Mouse (Mus musculus) limb, embryonic 14.5 days (tissue): ENCODE data around the gene Taf5l. TPM values are rescaled to one million over a fixed set of nuclear protein-coding genes. Genes with fewer than 3 reads are reported as not detected.

Experiments used
- ATAC-seq: fragments of 200-750 bp; cut with Nextera tagmentation; 2 replicates; pipeline ENCODE4 v1.8.0; 2017; ENCODE audit warnings: low read depth, moderate number of reproducible peaks, moderate TSS enrichment; ENCODE audit not compliant: low FRiP score
- DNase-seq: peaks from one replicate; pipeline ENCODE4 v3.0.0-alpha.2; 2015; ENCODE audit warnings: low spot score
- H3K27ac ChIP-seq: fragments of 300-500 bp; sonication (generic); replicated peaks from 2 replicates; pipeline ENCODE4 v1.5.1; 2014; ENCODE audit warnings: low read depth, mild to moderate bottlenecking, low read length, moderate library complexity, mixed read lengths
- H3K27me3 ChIP-seq: fragments of 300-500 bp; sonication (generic); 2 replicates; pipeline ENCODE4 v1.6.1; 2014; ENCODE audit warnings: low read length, mixed read lengths; ENCODE audit not compliant: control insufficient read depth, insufficient read depth
- H3K36me3 ChIP-seq: fragments of 300-500 bp; sonication (generic); 2 replicates; pipeline ENCODE4 v1.6.1; 2014; ENCODE audit warnings: mild to moderate bottlenecking, low read length, moderate library complexity, mixed read lengths; ENCODE audit not compliant: control insufficient read depth, insufficient read depth
- H3K4me1 ChIP-seq: fragments of 300-500 bp; sonication (generic); 2 replicates; pipeline ENCODE4 v1.6.1; 2014; ENCODE audit warnings: antibody characterized with exemption, low read length, mixed read lengths; ENCODE audit not compliant: control insufficient read depth, insufficient read depth
- H3K4me2 ChIP-seq: fragments of 300-500 bp; sonication (generic); replicated peaks from 2 replicates; pipeline ENCODE4 v1.6.1; 2014; ENCODE audit warnings: low read depth, mild to moderate bottlenecking, low read length, moderate library complexity; ENCODE audit not compliant: severe bottlenecking
- H3K4me3 ChIP-seq: fragments of 300-500 bp; sonication (generic); replicated peaks from 2 replicates; pipeline ENCODE4 v1.5.1; 2014; ENCODE audit warnings: low read length
- H3K9ac ChIP-seq: fragments of 300-500 bp; sonication (generic); 2 replicates; pipeline ENCODE4 v1.6.1; 2014; ENCODE audit warnings: mild to moderate bottlenecking, low read depth, low read length, moderate library complexity; ENCODE audit not compliant: severe bottlenecking
- H3K9me3 ChIP-seq: fragments of 300-500 bp; sonication (generic); 2 replicates; pipeline ENCODE4 v1.6.1; 2016; ENCODE audit warnings: low read length; ENCODE audit not compliant: control insufficient read depth
- POLR2A ChIP-seq: fragments of 200-500 bp; IDR thresholded peaks from 2 replicates; pipeline ENCODE4 v1.8.0; 2012; ENCODE audit warnings: inconsistent platforms, mild to moderate bottlenecking, moderate library complexity, borderline replicate concordance; ENCODE audit not compliant: insufficient read depth, insufficient read length; ENCODE audit errors: extremely low read depth
- WGBS: fragments of 180-500 bp; shearing (Covaris S2); extraction: QIAGEN DNeasy Blood & Tissue Kit; methylation state at CpG from one replicate; pipeline ENCODE4 v1.1.7; 2014; 5-methylcytosine and 5-hydroxymethylcytosine counted together
- polyA plus RNA-seq, 2 experiments: library from polyadenylated mRNA; depleted of rRNA in 1 of 2; stranded (reverse) in 1 of 2; unstranded in 1 of 2; fragments of >200 nt; fragmentation: Nextera tagmentation in 1 of 2; extraction: Ambion mirVana in 1 of 2; gene quantifications; 2 replicates each; pipeline versions ENCODE4 v1.2.1 to v1.2.3; 2012 to 2014

Gene Taf5l
- polyA plus RNA-seq, 2 experiments, result 38.8 to 48.8 TPM

GRCm38 (mm10) chr8:124056832-124057655 is 35.8 kb upstream of the Taf5l start:
- Histone ChIP-seq H3K4me2 (no peak overlapping the region), H3K27me3 (no peaks in the 10 kb centered on the region), H3K4me3 (no peak overlapping the region), H3K27ac (no peak overlapping the region), H3K36me3 (no peaks in the 10 kb centered on the region), H3K9me3 (no peaks in the 10 kb centered on the region), H3K9ac (no peak overlapping the region), H3K4me1 (no peaks in the 10 kb centered on the region)
- TF ChIP-seq POLR2A, result no peak
- 70% methylated on average over 11 of the region's 11 CpGs for WGBS
- DNase-seq (no peak), ATAC-seq (no peak)

- no peaks in the 10 kb centered on the region for H3K9me3 ChIP-seq
- no peak overlapping the region for H3K27ac ChIP-seq
- no peak for TF ChIP-seq POLR2A
- no peak overlapping the region for H3K9ac ChIP-seq
- no peak overlapping the region for H3K4me3 ChIP-seq
- H3K4me1 ChIP-seq, result no peaks in the 10 kb centered on the region
- 54% methylated on average over 4 of the region's 4 CpGs for WGBS
- no peaks in the 10 kb centered on the region for H3K27me3 ChIP-seq
- no peak overlapping the region for H3K4me2 ChIP-seq
- peaks cover 12% of the 10 kb centered on the region for H3K36me3 ChIP-seq
- DNase-seq (no peak), ATAC-seq (no peak)
Measured at GRCm38 (mm10) chr8:124052568-124052967, 31.4 kb upstream of the Taf5l start.

GRCm38 (mm10) chr8:124052110-124052509 is 30.9 kb upstream of the Taf5l start:
- no peak for TF ChIP-seq POLR2A
- Histone ChIP-seq H3K4me3 (no peak overlapping the region), H3K27me3 (no peaks in the 10 kb centered on the region), H3K36me3 (peaks cover 17% of the 10 kb centered on the region), H3K4me1 (no peaks in the 10 kb centered on the region), H3K9ac (no peak overlapping the region), H3K27ac (no peak overlapping the region), H3K9me3 (no peaks in the 10 kb centered on the region), H3K4me2 (no peak overlapping the region)
- peak; percentile 61 for DNase-seq
- ATAC-seq, result no peak; the same call in 1 of the 2 replicates
- 31% methylated on average over 3 of the region's 3 CpGs for whole genome bisulfite sequencing

- H3K4me1 ChIP-seq, result no peaks in the 10 kb centered on the region
- H3K4me2 ChIP-seq, result no peak overlapping the region
- H3K9me3 ChIP-seq, result no peaks in the 10 kb centered on the region
- H3K9ac ChIP-seq, result no peak overlapping the region
- DNase-seq (no peak), ATAC-seq (no peak)
- TF ChIP-seq POLR2A, result no peak
- H3K36me3 ChIP-seq, result peaks cover 50% of the 10 kb centered on the region
- no peak overlapping the region for H3K4me3 ChIP-seq
- H3K27ac ChIP-seq, result no peak overlapping the region
- no peaks in the 10 kb centered on the region for H3K27me3 ChIP-seq
- 87% methylated on average over 8 of the region's 8 CpGs for WGBS
Measured at GRCm38 (mm10) chr8:124045856-124046255, 24.7 kb upstream of the Taf5l start.

GRCm38 (mm10) chr8:124044931-124045330 is 23.7 kb upstream of the Taf5l start:
- H3K4me1 ChIP-seq, result no peaks in the 10 kb centered on the region
- WGBS, result 93% methylated on average over 12 of the region's 12 CpGs
- DNase-seq (no peak), ATAC-seq (no peak)
- no peak overlapping the region for H3K4me3 ChIP-seq
- no peaks in the 10 kb centered on the region for H3K27me3 ChIP-seq
- H3K9ac ChIP-seq, result no peak overlapping the region
- H3K36me3 ChIP-seq, result peaks cover 56% of the 10 kb centered on the region
- no peak overlapping the region for H3K4me2 ChIP-seq
- no peaks in the 10 kb centered on the region for H3K9me3 ChIP-seq
- no peak overlapping the region for H3K27ac ChIP-seq
- TF ChIP-seq POLR2A, result no peak

GRCm38 (mm10) chr8:124044421-124044820 is 23.2 kb upstream of the Taf5l start:
- DNase-seq (no peak), ATAC-seq (no peak)
- no peak overlapping the region for H3K27ac ChIP-seq
- H3K4me2 ChIP-seq, result no peak overlapping the region
- no peaks in the 10 kb centered on the region for H3K27me3 ChIP-seq
- TF ChIP-seq POLR2A, result no peak
- peaks cover 60% of the 10 kb centered on the region for H3K36me3 ChIP-seq
- 94% methylated on average over 5 of the region's 5 CpGs for WGBS
- no peak overlapping the region for H3K4me3 ChIP-seq
- no peak overlapping the region for H3K9ac ChIP-seq
- no peaks in the 10 kb centered on the region for H3K9me3 ChIP-seq
- H3K4me1 ChIP-seq, result no peaks in the 10 kb centered on the region
